Mouse (Mus musculus) olfactory bulb, adult 2 months (tissue): ENCODE data around the gene Tpte. TPM values are rescaled to one million over a fixed set of nuclear protein-coding genes. Genes with fewer than 3 reads are reported as not detected.

Source experiments
- H3K27ac ChIP-seq: fragments of 200-500 bp; 2 replicates; pipeline ENCODE4 v1.5.1; 2012; ENCODE audit warnings: low read depth, low read length; ENCODE audit not compliant: insufficient read depth
- H3K4me1 ChIP-seq: fragments of 200-500 bp; 2 replicates; pipeline ENCODE4 v1.6.1; 2012; ENCODE audit warnings: low read length; ENCODE audit not compliant: control insufficient read depth, insufficient read depth
- H3K4me3 ChIP-seq: fragments of 200-500 bp; 2 replicates; pipeline ENCODE4 v1.5.1; 2012; ENCODE audit warnings: mild to moderate bottlenecking, low read depth, low read length, moderate library complexity; ENCODE audit not compliant: insufficient read depth
- CTCF ChIP-seq: fragments of 200-500 bp; IDR thresholded peaks from 2 replicates; pipeline ENCODE4 v1.5.1; 2012; ENCODE audit warnings: low read depth, mild to moderate bottlenecking, low read length, moderate library complexity; ENCODE audit not compliant: insufficient read depth
- POLR2A ChIP-seq: fragments of 200-500 bp; IDR thresholded peaks from 2 replicates; pipeline ENCODE4 v1.6.1; 2012; ENCODE audit warnings: mild to moderate bottlenecking, low read depth, low read length, moderate library complexity; ENCODE audit not compliant: insufficient read depth
- WGBS: fragments of 180-500 bp; shearing (Covaris S2); methylation state at CpG from one replicate; pipeline ENCODE4 v1.1.7; 2018; 5-methylcytosine and 5-hydroxymethylcytosine counted together
- polyA plus RNA-seq: library from polyadenylated mRNA; stranded (reverse); fragments of >200 nt; gene quantifications from 2 replicates; pipeline ENCODE4 v1.2.4, GENCODE M21; 2012; ENCODE audit warnings: low replicate concordance; ENCODE audit not compliant: missing spikeins, insufficient read depth, insufficient read length

The Tpte gene
- polyA plus RNA-seq, 1 experiment = not detected

DNA sequence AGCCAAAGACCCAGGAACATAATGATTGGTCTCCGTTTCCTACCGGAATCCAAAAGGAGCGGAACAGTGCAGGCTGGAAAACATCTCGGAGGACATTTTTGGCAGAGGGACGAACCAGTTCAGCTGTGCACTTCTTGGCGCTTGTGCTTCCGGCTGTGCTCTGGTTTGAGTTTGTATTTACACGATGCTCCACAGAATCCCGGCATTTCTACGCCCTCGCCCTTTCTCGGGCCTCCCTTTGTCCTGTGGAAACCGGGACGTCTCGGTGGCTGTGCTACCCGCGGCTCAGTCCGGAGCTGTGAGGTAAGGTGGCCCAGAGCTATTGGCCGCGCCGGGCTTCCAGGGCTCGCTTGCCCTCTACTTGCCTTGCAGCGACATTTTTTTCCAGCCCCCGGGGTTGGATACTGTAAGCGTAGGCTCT, 128.1 kb downstream of the Tpte start, which contains the start of gene Mrps31:
Gene Mrps31, plus strand, starts transcription at position 80 of the 421 bp plus-strand sequence.
- H3K4me3 ChIP-seq = peak within 1 kb of the TSS; percentile 83
- H3K4me1 ChIP-seq = peaks cover 2% of the 10 kb centered on the region; the same call in 1 of the 2 replicates
- WGBS = under 1% methylated on average over 25 of the region's 25 CpGs
- TF ChIP-seq POLR2A (peak; percentile 46; the same call in 1 of the 2 replicates), CTCF (no peak)
- H3K27ac ChIP-seq = peak within 1 kb of the TSS; percentile 55; the same call in 1 of the 2 replicates

- Histone ChIP-seq H3K4me3 (no peak overlapping the region), H3K27ac (no peak overlapping the region), H3K4me1 (peaks cover 2% of the 10 kb centered on the region; the same call in 1 of the 2 replicates)
- no peak for TF ChIP-seq CTCF
- TF ChIP-seq POLR2A = no peak
- WGBS = 15% methylated on average over 8 of the region's 8 CpGs
These were observed 128.7 kb downstream of the Tpte start for GRCm38 (mm10) chr8:22411971-22412370.

Other genes with a start within 250 kb of the Tpte start
- not detected in 2 replicates for gene Atp7b, start 223.1 kb upstream of the Tpte start, polyA plus RNA-seq
- not detected in 2 replicates for gene Alg11, start 222.7 kb upstream of the Tpte start, polyA plus RNA-seq
- gene Nek5, start 158.4 kb upstream of the Tpte start, polyA plus RNA-seq = not detected in 2 replicates
- not detected in 2 replicates for gene Nek3, start 117.0 kb upstream of the Tpte start, polyA plus RNA-seq
- gene Ckap2, start 97.6 kb upstream of the Tpte start, polyA plus RNA-seq = not detected in 2 replicates
- gene Vps36, start 90.6 kb upstream of the Tpte start, polyA plus RNA-seq = not detected in 2 replicates
- not detected in 2 replicates for gene Thsd1, start 56.1 kb upstream of the Tpte start, polyA plus RNA-seq
- gene Slc25a15, start 115.2 kb downstream of the Tpte start, polyA plus RNA-seq = not detected in 2 replicates
- gene Mrps31, start 127.9 kb downstream of the Tpte start, polyA plus RNA-seq = not detected in 2 replicates